Mouse (Mus musculus): ENCODE results near the gene Ifnar1. TPM values are rescaled to one million over a fixed set of nuclear protein-coding genes. Genes with fewer than 3 reads are reported as not detected.

The Ifnar1 gene
- total and polyA plus RNA-seq, 3 experiments, result 16.2 to 103 (median 72.3) TPM

DNA sequence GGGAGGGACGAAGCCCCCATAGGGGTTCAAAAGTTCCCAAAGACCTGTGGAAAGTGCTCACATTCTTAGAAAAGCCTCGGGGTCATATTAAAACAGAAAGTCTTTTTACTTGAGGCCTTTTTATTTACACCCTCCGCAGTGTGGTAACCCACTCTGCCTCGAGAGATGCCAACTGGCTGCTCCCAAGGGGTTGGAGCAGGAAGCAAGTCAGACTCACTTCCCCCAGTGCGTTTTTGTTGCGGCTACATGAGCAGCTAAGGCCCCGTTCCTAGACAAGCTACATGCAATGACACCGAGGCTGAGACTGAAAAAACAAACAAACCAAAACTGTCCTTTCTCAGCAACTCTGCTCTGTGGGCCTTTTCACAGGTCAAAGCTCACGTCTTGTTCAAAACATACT lies 53.5 kb downstream of the Ifnar1 start:
- H3K4me3 ChIP-seq (ENCODE audit: low read depth, low read length), result no peak overlapping the region
- DNase-seq (ENCODE audit: low spot score) (no peak), ATAC-seq (ENCODE audit: extremely low read depth, insufficient number of reproducible peaks, low FRiP score, poor library complexity, severe bottlenecking) (no peak)
- H3K36me3 ChIP-seq (replicated peaks), result no peaks in the 10 kb centered on the region
- TF ChIP-seq CTCF (IDR thresholded peaks at IDR 0.05; ENCODE audit: low read depth, low read length) (no peak), TAL1 (conservative IDR thresholded peaks at IDR 0.05; ENCODE audit: low read depth, low read length) (no peak), GATA1 (IDR thresholded peaks at IDR 0.05; ENCODE audit: borderline replicate concordance, low read length) (no peak), GATA2 (IDR thresholded peaks at IDR 0.05; ENCODE audit: borderline replicate concordance, low read depth, low read length) (no peak), POLR2AphosphoS5 (IDR thresholded peaks at IDR 0.05; ENCODE audit: insufficient replicate concordance, low read depth, low read length) (no peak)
- H3K9me3 ChIP-seq (replicated peaks), result 0 out of 2 replicates have a peak, but pooled peaks cover 2% of the 10 kb centered on the region
- H3K27me3 ChIP-seq (ENCODE audit: insufficient read depth, low read length), result no peaks in the 10 kb centered on the region
- peaks cover 86% of the 10 kb centered on the region for H3K4me1 ChIP-seq (ENCODE audit: insufficient read depth, low read depth, low read length)

DNA sequence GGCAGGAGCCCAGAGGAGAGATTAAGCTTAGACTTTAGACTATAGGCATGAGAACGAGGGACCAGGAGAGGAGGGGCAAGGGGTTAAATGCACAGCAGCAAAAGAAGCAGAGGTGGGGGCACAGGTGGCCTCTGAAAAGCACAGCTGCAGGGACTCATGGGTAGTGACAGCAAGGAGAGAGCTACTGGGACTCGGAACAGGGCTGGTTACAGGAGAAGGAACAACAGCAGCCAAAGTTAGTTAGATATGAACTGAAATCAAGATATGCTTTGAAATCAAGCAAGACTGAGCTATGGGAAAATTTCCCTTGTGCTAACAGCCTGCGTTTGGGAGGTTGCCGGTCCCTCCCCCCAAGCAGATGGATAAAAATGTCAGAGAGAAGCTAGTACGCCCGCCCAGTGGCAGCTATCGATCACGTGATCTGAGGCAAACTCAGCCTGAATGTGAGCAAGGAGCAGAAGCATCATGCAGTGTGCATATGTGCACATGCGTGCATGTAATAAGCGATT lies 56.6 kb downstream of the Ifnar1 start:
- Histone ChIP-seq H3K27me3 (ENCODE audit: insufficient read depth, low read length) (no peaks in the 10 kb centered on the region), H3K4me1 (ENCODE audit: insufficient read depth, low read depth, low read length) (peaks cover 76% of the 10 kb centered on the region), H3K9me3 (replicated peaks) (no peaks in the 10 kb centered on the region), H3K36me3 (replicated peaks) (no peaks in the 10 kb centered on the region), H3K4me3 (ENCODE audit: low read depth, low read length) (peak overlapping the region; percentile 10; the same call in 1 of the 2 replicates)
- no peak for TF ChIP-seq GATA1 (IDR thresholded peaks at IDR 0.05; ENCODE audit: borderline replicate concordance, low read length)
- no peak for TF ChIP-seq TAL1 (conservative IDR thresholded peaks at IDR 0.05; ENCODE audit: low read depth, low read length)
- no peak for TF ChIP-seq POLR2AphosphoS5 (IDR thresholded peaks at IDR 0.05; ENCODE audit: insufficient replicate concordance, low read depth, low read length)
- no peak for TF ChIP-seq GATA2 (IDR thresholded peaks at IDR 0.05; ENCODE audit: borderline replicate concordance, low read depth, low read length)
- no peak for TF ChIP-seq CTCF (IDR thresholded peaks at IDR 0.05; ENCODE audit: low read depth, low read length)
- ATAC-seq (ENCODE audit: extremely low read depth, insufficient number of reproducible peaks, low FRiP score, poor library complexity, severe bottlenecking) (no peak), DNase-seq (ENCODE audit: low spot score) (no peak)

DNA sequence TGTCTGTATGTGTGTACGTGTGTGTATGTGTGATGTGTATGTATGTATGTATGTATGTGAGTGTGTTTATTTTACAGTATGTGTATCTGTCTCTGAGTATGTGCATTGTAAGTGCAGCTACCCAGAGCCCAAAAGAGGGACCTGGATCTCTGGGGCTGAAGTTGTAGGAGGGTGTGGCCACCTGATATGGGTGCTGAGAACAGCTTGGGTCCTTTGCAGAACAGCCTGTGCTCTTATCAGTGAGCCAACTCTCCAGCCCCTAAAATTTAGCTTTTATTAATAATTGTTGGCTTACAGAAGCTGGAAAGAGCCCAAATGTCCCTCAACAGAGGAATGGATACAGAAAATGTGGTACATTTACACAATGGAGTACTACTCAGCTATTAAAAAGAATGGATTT lies 58.6 kb downstream of the Ifnar1 start:
- no peaks in the 10 kb centered on the region for H3K36me3 ChIP-seq (replicated peaks)
- DNase-seq (ENCODE audit: low spot score) (no peak), ATAC-seq (ENCODE audit: extremely low read depth, insufficient number of reproducible peaks, low FRiP score, poor library complexity, severe bottlenecking) (no peak)
- no peak overlapping the region for H3K4me3 ChIP-seq (ENCODE audit: low read depth, low read length)
- peaks cover 66% of the 10 kb centered on the region for H3K4me1 ChIP-seq (ENCODE audit: insufficient read depth, low read depth, low read length)
- H3K9me3 ChIP-seq (replicated peaks), result no peaks in the 10 kb centered on the region
- TF ChIP-seq POLR2AphosphoS5 (IDR thresholded peaks at IDR 0.05; ENCODE audit: insufficient replicate concordance, low read depth, low read length) (no peak), GATA2 (IDR thresholded peaks at IDR 0.05; ENCODE audit: borderline replicate concordance, low read depth, low read length) (no peak), TAL1 (conservative IDR thresholded peaks at IDR 0.05; ENCODE audit: low read depth, low read length) (no peak), CTCF (IDR thresholded peaks at IDR 0.05; ENCODE audit: low read depth, low read length) (no peak), GATA1 (IDR thresholded peaks at IDR 0.05; ENCODE audit: borderline replicate concordance, low read length) (no peak)
- H3K27me3 ChIP-seq (ENCODE audit: insufficient read depth, low read length), result no peaks in the 10 kb centered on the region

DNA sequence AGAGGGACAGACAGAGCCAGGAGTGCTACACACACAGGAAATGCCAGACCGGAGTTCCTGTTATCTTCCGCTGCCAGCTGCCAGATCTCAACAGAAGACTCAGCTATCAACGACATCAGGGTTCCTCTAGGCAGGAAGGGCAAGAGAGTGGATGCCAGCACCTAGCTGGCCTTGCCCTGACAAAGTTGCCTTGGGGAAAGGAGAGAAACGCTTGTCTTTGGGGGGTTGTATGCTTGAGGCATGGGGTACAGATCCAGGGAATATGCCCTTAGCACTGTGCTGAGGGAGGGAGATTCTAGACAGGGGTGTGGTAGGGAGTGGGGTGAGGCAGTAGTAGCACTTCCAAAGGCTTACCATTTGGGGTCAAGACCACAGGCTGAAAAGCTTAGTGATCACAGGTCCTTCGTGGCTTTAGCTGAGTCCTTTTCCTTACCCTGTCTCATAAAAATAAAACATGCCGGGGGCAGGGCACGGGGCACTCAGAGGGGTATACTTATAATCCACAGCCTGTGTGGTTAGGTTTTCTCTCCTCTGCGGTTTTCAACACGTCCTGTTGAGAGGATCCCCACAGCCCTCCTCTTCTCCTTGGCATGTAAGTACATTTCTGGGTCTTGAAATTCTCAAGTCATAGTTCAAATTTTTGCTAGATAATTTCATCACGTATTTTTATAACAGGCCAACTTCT lies 60.7 kb downstream of the Ifnar1 start:
- no peak for DNase-seq (ENCODE audit: low spot score)
- peak; percentile 78 for ATAC-seq (ENCODE audit: extremely low read depth, insufficient number of reproducible peaks, low FRiP score, poor library complexity, severe bottlenecking)
- H3K9me3 ChIP-seq (replicated peaks), result no peaks in the 10 kb centered on the region
- peaks cover 69% of the 10 kb centered on the region for H3K4me1 ChIP-seq (ENCODE audit: insufficient read depth, low read depth, low read length)
- peaks cover 10% of the 10 kb centered on the region for H3K36me3 ChIP-seq (replicated peaks)
- TF ChIP-seq POLR2AphosphoS5 (IDR thresholded peaks at IDR 0.05; ENCODE audit: insufficient replicate concordance, low read depth, low read length) (no peak), CTCF (IDR thresholded peaks at IDR 0.05; ENCODE audit: low read depth, low read length) (no peak), GATA1 (IDR thresholded peaks at IDR 0.05; ENCODE audit: borderline replicate concordance, low read length) (no peak), GATA2 (IDR thresholded peaks at IDR 0.05; ENCODE audit: borderline replicate concordance, low read depth, low read length) (peak; percentile 63; the same call in 1 of the 2 replicates), TAL1 (conservative IDR thresholded peaks at IDR 0.05; ENCODE audit: low read depth, low read length) (peak; percentile 97)
- H3K4me3 ChIP-seq (ENCODE audit: low read depth, low read length), result peak overlapping the region; percentile 88
- H3K27me3 ChIP-seq (ENCODE audit: insufficient read depth, low read length), result no peaks in the 10 kb centered on the region

DNA sequence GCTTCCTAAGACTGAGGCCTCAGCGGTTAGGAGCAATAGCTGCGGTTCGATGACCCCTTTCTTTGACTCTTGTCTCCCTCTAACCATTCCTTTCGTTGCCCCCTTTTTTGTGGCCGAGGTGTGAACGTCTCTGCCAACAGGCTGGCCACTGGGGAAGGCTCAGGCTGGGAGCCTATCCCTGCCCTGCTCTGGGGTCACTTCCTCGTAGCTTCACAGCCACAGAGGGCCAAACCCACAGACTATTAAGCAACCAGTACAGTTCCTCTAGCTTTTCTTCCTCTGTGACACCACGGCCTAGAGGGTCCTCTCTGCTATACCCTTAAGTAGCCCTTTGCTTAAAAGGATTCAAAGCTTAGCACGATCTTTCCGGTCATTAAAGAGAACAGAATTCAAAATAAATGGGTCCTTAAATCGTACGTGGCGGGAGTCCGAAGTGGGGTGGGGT lies 61.4 kb downstream of the Ifnar1 start:
- no peak for DNase-seq (ENCODE audit: low spot score)
- TF ChIP-seq GATA2 (IDR thresholded peaks at IDR 0.05; ENCODE audit: borderline replicate concordance, low read depth, low read length) (no peak), POLR2AphosphoS5 (IDR thresholded peaks at IDR 0.05; ENCODE audit: insufficient replicate concordance, low read depth, low read length) (no peak), CTCF (IDR thresholded peaks at IDR 0.05; ENCODE audit: low read depth, low read length) (no peak), GATA1 (IDR thresholded peaks at IDR 0.05; ENCODE audit: borderline replicate concordance, low read length) (no peak), TAL1 (conservative IDR thresholded peaks at IDR 0.05; ENCODE audit: low read depth, low read length) (no peak)
- ATAC-seq (ENCODE audit: extremely low read depth, insufficient number of reproducible peaks, low FRiP score, poor library complexity, severe bottlenecking), result peak; percentile 50
- Histone ChIP-seq H3K9me3 (replicated peaks) (no peaks in the 10 kb centered on the region), H3K36me3 (replicated peaks) (peaks cover 17% of the 10 kb centered on the region), H3K4me3 (ENCODE audit: low read depth, low read length) (peak overlapping the region; percentile 88), H3K4me1 (ENCODE audit: insufficient read depth, low read depth, low read length) (peaks cover 69% of the 10 kb centered on the region), H3K27me3 (ENCODE audit: insufficient read depth, low read length) (no peaks in the 10 kb centered on the region)
